Mouse (Mus musculus): ENCODE results near the gene Grm4.

The Grm4 gene

DNA sequence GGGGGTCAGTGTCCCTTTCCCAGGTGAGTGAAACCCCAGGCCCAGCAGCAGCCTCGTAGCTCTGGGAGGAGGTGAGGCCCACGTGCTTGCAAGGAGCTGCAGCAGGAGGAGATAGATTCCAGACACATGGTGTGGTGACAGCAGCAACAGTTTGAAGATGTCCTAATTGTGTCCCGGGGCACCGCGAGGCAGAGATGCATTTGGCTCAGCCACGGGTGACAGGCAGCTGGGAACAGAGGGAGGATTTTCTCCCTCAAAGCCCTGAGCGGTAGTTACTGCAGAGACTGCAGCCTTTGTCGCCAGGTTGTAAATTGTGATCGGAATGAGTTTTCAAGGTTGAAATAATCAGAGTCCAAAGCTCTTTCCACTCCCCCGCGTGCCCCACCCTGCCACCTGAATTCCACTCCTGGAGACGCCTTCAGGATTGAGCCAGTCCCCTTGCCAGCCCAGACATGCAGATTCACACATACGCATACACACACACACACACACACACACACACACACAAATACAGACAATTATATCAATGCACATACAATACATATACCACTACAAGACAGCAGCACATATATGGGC is 78.6 kb downstream of the Grm4 start:
- no peak for DNase-seq (ENCODE audit: low spot score)

DNA sequence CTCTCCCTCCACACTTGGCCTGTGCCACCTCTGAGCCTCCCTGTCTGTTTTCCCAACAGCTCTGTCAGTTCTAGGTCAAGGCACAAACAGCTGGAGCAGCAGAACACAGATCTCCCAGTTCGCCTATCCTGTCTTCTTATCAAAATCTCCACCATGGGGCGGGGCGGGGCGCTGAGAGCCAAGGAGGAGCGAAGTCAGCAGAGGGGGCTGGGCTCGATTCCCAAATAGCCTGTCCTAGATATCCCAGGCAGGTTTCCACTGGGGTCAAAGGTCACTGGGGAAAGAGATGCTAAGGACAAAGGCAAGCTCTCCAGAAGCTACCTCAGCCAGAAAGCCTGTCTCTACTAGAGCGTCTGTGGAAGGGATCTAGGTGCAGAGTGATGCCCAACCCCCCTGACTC is 79.4 kb downstream of the Grm4 start:
- no peak for DNase-seq (ENCODE audit: low spot score)

DNA sequence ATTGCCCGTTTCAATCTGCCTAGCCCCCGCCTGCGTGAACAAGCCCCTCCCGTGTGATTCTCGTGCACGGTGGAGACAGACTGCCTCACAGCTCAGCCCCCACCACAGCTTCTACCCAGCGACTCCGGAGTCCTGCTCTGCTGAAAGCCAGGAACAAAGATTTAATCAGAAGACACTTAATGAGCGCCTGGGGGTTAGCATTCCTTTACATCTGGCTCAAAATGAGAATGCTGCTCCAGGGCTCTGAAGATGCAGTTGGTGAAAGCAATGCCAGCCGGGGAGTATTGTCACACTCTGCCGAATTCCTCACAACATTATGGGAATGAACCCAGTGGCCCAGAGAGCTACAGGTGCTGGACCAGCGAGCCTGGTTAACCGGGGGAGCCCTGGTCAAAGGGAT is 85.4 kb downstream of the Grm4 start:
- peak; percentile 43 for DNase-seq (ENCODE audit: low spot score)

DNA sequence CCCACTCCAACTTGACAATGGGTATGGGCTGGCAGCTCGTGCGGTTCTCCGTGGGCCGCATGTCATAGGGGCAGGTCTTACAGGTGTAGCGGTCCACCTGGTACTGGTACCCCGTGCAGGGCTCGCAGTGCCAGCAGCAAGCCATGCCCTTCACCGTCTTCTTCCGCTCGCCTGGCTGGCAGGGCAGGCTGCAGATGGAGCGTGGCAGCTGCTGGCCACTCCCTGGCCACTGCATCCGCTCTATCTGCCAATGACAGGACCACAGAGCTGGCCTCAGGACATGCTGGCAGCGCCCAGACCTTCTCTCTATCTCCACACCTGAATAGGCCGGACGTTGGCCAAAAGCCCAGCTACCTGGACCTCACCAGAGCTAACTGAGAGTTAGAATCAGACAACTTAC is 86.0 kb downstream of the Grm4 start:
- no peak for DNase-seq (ENCODE audit: low spot score)

DNA sequence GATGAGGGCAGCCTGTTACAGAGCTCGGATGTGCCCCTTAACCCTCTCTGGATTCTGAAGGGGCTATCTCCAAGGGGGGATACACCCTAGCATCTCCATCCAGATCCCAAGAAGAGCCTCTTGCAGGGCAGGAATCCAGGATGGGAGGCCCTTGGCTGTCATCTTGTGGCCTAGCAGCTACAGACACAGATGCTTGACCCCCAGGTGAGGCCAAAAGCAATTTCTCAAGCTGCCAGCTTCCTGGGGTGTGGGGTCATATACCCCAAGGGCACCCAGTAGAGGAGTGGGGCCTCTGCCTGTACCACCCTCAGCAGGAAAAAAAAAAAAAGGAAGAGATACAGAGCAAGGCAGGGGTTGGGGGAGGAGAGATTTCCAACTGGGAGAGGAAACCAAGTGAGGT is 87.1 kb downstream of the Grm4 start:
- no peak for DNase-seq (ENCODE audit: low spot score)

DNA sequence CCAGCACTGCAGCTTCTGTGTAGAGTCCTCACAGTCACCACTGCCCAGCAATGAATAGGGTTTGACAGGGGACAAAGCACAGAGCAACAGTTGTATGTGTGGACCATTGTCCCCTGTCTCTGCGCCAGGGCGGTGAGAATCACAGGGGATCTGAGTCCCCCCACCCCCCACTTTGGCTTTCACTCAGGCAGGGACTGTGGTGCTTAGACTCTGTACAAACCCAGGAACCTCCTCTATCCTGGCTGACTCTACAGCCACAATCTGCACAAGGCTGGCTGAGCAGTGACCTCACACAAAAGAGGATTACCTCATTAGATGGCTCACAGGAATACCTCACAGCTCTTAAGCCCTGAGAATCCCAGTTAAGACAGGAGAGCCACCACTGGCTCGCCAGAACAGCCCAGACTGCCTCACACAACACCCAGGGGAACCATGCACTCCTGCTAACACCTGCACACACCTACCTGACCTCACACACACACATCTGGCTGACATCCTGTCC is 88.0 kb downstream of the Grm4 start:
- DNase-seq (ENCODE audit: low spot score) = no peak

DNA sequence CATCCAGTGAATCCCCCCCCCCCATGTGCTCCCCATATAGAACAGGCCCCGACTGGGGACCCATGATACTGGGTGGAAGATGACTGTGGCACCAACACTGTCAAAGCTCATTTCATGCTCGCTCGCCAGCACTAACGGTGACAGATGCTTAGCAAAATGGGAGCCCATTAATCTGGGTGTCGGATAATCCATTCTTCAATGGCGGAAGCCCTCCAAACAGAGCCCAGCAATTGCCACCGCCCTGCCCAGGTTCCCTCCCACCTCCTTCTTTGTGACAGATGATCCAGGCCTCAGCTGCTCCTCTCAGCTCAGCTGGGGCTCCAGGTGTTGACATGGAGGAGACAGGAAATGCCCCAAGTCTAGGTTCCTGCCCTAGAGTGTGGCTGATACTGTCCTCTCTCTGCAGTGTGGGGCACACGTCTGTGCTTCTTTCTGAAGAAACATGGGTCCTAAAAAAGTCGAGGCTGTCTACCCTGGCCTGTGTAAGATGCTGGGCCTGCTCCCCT is 89.0 kb downstream of the Grm4 start:
- DNase-seq (ENCODE audit: low spot score) = no peak

DNA sequence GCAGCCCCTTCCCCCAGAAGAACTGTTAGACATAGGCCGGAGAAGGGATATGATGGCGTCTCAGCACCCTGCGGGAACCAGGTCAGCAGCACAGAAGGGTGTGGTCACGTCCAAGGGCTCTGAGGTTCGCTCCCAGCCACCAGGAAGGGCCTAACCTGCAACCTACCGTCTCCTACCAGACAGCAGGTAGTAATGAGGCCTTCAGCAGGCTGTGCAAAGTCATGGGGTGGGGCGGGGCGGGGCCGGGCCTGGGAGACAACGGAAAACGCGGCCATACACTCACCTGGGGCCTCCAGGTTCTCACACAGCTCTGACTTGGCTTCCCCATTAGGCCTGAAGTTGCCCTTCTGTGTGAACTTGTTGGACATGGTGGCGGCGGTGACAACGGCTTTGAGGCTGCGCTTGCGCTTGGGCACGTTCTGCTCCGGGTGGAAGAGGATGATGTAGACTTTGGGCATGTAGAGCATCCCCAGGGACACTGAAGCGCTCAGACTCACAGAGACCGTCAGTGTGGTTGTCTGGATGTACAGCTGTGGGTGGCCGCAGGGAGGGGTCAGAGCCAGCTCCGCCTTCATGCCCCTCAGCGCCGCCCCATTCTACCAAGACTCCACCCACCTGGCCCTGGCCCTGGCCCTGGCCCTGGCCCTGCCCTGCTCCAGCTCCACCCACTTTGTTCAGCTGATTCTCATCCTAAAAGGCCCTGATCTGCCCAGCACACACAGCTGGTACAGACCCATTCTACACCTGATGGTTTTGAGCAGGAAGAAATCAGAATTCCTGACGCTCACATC is 90.0 kb downstream of the Grm4 start:
- no peak for DNase-seq (ENCODE audit: low spot score)

DNA sequence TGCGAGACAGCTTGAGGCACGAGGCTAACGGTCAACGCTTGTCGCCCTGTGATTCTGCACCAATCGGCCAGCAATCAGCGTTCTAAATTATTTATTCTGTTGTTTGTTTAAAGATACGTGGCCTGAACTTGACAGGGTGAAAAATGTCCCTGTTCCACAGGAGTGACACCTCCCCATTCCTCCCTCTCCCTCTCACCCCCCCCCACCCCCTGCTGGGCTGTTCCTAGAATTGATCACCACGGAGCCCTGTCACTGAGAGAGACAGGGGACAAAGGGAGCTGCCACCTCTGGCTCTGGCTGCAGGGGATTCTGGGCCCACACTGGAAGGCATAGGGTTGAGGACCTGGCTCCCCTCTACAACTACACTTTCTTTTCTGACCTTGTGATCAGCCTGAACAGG is 91.4 kb downstream of the Grm4 start:
- no peak for DNase-seq (ENCODE audit: low spot score)

DNA sequence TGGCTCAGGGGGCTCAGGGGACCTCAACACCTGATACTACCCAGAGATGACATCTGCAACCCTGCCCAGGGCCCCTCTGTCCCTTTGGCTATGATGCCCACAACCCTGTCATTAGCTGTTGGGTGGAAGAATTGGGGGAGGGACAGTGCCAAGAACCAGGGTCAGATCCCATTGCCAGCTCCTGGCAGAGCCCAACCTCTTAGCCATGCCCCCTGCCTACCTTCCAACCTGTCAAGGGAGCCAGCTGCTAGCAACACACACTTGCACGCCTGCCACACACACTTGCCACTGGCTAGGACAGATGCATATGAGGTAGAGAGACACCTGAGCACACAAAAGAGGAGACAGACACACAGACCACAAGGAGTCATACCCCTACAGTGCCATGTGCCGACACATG is 96.2 kb downstream of the Grm4 start:
- DNase-seq (ENCODE audit: low spot score) = no peak

DNA sequence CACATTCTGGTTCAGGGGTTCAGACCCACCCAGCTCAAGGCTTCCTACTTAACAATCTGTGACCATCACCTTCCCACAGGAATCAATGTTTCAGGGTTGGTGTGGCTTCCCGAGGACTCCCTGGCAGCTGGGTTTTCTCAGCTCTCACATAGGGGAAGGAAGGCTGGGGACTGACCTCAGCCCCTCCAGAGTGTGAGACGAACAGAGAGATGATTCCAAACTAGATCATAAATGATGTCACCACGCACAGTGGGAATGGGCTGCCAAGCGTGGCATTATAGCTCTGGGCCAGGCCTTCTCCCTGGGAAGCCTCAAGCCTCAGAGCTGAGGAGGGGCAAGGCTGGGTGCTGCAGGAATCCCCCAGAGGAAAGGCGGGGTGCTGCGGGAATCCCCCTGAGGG is 96.8 kb downstream of the Grm4 start:
- DNase-seq (ENCODE audit: low spot score) = no peak

DNA sequence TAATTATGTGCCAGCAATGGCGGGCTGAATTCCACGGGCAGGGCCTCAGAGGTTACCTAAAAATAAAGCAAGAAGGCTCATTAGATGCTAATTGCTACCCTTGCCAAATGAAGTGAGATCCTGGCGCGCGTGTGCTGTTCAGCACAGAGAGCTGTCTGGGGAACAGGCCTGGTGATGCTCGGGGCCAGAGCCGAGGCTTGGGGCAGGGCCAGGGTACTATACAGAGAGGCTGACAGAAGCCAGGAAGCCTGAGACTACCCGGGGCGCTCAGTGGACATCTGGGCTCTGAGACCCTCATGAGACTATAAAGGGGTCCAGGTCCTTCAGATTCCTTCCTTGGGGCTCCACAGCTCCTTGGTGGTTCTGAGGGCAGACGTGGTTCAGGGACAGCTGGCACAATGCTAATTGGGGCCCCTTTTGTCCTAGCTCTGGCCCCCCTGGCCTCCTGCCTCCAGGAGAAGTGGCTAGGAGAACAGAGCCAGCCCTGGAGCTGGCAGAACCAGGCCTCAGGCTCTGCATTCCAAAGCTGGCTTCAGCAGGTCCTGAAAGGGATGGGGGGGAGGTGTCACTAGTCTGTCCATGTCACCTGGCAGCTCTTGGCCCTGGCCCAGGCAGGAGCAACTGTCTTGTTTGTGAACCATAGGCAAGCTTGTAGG is 98.3 kb downstream of the Grm4 start:
- DNase-seq (ENCODE audit: low spot score) = peak; percentile 63

DNA sequence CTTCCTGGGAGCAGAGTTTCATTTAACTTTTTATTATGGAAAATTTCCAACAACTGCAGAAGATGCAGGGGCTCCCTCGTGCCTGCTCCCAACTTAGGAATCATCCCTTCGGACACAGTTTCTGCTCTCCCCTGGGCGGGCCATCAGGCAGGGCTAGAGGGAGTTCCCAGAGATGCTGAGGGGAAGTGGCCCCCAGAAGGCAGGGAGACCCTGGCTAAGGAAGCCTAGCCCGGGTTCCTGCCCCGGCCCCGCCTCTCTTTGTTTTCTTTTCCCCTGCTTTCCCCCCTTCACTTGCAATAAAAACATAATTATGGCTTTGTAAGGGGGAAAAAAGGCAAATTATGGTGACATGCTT is 98.9 kb downstream of the Grm4 start:
- DNase-seq (ENCODE audit: low spot score) = peak; percentile 20

DNA sequence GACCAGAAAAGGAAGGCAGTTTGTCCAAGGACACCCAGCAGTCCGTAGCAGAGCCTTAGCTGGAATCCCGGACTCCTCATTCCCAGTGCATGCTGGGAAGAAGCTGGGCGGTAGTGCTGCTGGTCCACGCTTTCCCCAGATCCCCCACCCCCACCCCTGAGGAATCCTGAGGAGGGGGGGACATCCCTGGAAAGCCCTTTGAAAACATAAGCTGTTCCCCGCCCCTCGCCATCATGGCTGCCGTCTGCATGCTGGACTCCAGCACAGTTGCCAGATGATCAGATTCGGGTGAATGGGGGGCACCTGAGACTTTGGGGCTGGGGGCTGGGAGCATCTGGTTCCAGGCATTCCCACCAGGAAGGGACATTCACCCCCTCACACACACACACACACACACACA is 99.4 kb downstream of the Grm4 start:
- DNase-seq (ENCODE audit: low spot score) = peak; percentile 12

DNA sequence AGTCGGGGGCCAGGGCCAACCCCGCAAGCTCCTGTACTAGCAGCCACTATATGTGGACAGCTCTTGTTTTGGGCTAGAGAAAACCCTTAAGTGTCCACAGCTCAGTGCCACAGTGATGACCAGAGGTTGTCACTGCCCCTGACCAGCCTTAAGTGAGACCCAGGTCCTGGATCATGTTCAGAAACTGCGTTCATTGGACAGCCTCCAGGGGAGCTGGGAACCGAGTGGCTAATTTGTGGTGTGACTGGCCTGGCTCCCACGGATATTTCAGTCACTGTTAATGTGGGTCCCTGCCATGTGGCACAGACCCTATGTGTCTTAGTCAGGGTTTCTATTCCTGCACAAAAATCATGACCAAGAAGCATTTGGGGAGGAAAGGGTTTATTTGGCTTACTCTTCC is 112.2 kb downstream of the Grm4 start:
- DNase-seq (ENCODE audit: low spot score) = no peak

DNA sequence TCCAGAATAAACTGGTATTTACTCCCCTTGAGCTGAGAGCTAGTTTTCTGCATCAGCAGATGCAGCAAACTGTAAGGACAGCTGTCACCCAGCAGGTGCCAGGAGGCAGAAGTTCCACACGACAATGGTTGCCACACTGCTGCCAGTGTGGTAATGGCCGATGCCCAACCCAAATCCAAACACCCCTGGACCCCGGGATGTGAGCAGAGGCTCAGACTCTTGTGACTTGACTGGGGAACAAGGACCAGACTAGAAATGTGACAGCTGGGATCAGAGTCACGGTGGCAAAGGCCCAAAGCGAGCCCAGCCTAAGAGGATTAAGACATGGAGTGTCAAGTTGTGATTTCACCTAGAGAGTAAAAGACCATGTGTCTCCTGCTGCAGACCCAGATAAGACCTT is 112.7 kb downstream of the Grm4 start:
- DNase-seq (ENCODE audit: low spot score) = no peak

DNA sequence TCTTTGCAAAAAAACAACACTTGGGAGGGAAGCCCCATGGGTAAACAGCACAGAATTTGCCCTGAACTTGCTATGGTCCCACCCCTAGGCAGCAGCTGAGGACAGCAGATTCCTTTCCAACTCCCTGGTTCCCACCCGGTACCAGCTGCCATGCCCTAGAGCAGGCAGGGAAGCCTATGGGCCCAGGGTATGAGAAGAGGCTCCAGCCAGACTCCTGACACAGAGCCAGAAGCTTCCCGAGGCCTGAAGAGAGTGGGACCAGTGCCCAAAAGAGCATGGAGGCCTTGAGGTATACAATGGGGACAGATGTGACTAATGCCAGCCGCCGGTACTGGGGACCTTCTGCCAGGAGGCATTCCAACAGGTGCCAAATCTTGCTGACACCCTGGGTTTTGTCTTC is 114.2 kb downstream of the Grm4 start:
- DNase-seq (ENCODE audit: low spot score) = no peak

DNA sequence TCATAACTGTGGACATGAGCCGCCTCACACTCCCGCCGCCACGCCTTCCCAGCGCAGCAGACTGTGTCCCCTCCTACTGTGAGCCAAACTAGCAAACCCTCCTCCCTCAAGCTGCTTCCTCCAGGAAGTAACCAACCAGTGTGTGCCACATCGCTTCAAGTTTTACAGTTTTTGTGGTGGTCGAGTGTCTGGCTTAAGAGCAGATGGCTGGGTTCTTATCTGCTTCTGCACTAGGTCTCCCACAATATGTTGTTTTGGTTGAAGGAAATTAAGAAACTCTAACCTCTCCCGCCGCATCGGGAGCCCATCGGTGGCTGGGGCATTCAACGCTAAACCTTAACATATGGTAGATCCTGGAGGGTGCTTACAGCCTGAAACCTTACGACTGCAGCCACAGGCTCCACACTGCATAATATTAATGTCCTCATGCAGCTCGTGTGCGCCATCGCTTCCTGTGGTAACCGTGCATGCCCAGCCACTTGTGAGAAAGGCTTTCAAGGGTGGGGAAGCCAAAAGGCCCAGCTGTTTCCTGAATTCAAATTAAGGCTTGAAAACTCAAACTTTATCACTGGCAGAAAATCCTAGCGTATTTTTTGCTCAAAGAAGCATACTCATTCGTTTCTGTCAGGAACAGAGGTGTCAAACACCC is 115.7 kb downstream of the Grm4 start:
- DNase-seq (ENCODE audit: low spot score) = no peak

DNA sequence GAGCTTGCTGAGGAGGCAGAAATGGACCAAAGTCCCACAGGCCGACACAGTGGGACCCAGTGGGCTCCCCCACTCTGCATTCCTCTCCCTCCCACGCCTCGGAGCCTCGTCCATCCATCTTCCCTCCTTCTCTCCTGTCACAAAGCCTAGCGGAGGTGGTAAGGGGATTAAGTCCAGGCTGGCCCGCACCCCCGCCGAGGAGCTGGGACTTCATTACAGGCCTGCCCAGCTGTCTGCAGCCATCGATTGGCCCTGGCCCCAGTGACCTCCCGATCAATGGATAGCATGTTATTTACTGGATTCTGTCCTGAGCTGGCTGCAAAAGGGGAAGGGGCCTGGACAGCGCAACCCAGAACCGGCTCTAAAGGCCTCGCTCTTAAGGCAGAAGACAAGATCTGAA is 120.0 kb downstream of the Grm4 start:
- DNase-seq (ENCODE audit: low spot score) = no peak

DNA sequence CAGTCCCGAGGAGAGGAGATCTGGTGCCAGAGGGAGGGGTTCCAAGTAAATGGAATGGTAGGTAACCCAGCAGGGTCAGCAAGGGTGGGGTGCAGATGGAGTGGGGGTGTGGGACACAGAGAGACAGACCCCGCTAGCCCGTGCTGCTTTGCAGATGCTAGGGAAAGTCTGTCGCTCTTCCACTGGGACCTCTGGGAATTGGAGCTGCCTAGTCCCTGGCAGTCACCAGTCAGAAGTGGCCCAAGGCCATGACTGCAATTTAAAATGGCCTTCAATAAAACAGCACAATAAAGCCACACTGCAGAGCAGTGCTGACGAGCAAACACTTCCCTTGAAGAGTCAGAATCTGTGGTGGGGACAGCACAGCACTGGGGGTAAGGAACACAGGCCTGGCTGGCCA is 127.3 kb downstream of the Grm4 start:
- no peak for DNase-seq (ENCODE audit: low spot score)

DNA sequence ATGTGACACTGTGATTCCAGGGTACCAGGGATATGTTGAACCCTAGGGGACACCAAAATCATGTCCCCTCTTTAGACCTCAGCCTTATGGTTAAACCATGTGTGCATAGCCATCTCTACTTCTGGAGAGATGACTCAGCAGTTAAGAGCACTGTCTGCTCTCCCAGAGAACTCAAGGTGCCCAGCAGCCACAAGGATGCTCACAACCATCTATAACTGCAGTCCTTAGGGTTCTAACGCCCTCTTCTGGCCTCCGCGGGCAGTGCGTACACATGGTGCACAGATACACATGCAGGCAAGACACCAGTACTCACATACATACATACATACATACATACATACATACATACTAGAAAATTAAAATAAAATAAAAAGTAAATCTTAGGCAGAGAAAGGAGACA is 127.8 kb downstream of the Grm4 start:
- DNase-seq (ENCODE audit: low spot score) = no peak

DNA sequence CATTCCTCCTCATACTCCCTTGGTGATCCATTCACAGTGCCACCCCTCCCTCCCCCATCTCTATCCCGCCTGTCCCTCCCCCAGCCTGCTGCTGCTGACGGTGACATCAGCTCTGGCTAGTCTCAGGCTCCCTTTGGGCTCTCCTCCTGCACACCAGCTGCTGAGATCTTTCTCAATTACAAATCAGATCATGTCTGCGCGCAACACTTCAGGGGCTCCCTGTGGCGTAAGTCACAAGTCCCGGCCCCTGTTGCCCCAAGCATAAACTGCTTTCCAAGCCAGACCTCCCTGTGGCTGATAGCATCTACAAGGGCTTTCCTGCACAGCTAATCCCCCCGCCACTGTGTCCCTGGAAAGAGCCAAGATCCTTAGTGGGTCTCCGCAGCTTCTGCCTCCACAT is 128.3 kb downstream of the Grm4 start:
- DNase-seq (ENCODE audit: low spot score) = peak; percentile 47

DNA sequence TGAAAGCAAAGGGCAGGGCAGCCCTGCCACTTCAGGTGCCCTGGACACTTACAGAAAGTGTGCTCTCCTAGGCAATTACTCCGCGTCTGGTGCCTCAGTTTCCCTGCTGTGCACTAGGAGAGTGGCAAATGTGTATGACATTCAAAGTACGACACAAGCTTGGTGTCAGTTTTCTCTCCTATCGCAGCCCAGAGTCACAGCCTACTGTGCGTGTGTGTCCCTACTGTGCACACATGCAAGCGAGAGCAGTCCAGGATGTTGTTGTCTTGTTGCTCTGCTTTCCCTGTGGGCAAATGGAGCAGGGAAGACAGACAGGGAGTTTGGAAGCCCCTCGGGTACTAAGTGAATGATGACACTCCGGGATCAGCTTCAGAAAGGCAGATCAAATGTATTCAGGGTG is 131.2 kb downstream of the Grm4 start:
- no peak for DNase-seq (ENCODE audit: low spot score)

Data from MN1 (cell line).